Mouse (Mus musculus): ENCODE measurements around the gene Ism2. TPM values are rescaled to one million over a fixed set of nuclear protein-coding genes. Genes with fewer than 3 reads are reported as not detected.
A peak's percentile ranks its signal among the peaks of the same experiment; 100 is the strongest.
"Not testable (repeated sequence)": the region's sequence is repeated elsewhere in the genome, so short reads cannot be mapped to it uniquely, and the experiment has no call there.

Gene Ism2
- total and polyA plus RNA-seq, 2 experiments from 2014 or later: 1.5 to 2.1 TPM

- WGBS: 97% methylated on average over 1 of the region's 1 CpGs
Observed at GRCm38 (mm10) chr12:87281766-87282165, 17.7 kb downstream of the Ism2 start.

GRCm38 (mm10) chr12:87279879-87280278 lies 19.6 kb downstream of the Ism2 start:
- TF ChIP-seq CTCF (IDR thresholded peaks at IDR 0.05; ENCODE audit: low read depth): peak; percentile 42
- no peak overlapping the region for H3K4me2 ChIP-seq (ENCODE audit: low read depth, low read length)
- no peak for ATAC-seq
- no peak overlapping the region for H3K27ac ChIP-seq
- H3K9me3 ChIP-seq (ENCODE audit: low read length): no peaks in the 10 kb centered on the region
- H3K36me3 ChIP-seq (ENCODE audit: insufficient read depth, low read length): peaks cover 5% of the 10 kb centered on the region
- H3K9ac ChIP-seq (replicated peaks; ENCODE audit: low read length): no peak overlapping the region
- WGBS: 45% methylated on average over 14 of the region's 14 CpGs
- no peaks in the 10 kb centered on the region for H3K27me3 ChIP-seq (ENCODE audit: insufficient read depth, low read length)
- no peaks in the 10 kb centered on the region for H3K4me1 ChIP-seq (ENCODE audit: insufficient read depth, low read length)
- DNase-seq (ENCODE audit: low spot score): no peak
- H3K4me3 ChIP-seq (ENCODE audit: low read length): no peak overlapping the region

More at GRCm38 (mm10) chr12:87281766-87282165, 17.7 kb downstream of the Ism2 start:
- no peak overlapping the region for H3K27ac ChIP-seq
- H3K4me3 ChIP-seq (ENCODE audit: low read length): no peak overlapping the region
- TF ChIP-seq CTCF (IDR thresholded peaks at IDR 0.05; ENCODE audit: low read depth): no peak
- ATAC-seq (no peak), DNase-seq (ENCODE audit: low spot score) (no peak)
- no peak overlapping the region for H3K9ac ChIP-seq (replicated peaks; ENCODE audit: low read length)
- no peak overlapping the region for H3K4me2 ChIP-seq (ENCODE audit: low read depth, low read length)
- no peaks in the 10 kb centered on the region for H3K27me3 ChIP-seq (ENCODE audit: insufficient read depth, low read length)
- no peaks in the 10 kb centered on the region for H3K9me3 ChIP-seq (ENCODE audit: low read length)
- no peaks in the 10 kb centered on the region for H3K4me1 ChIP-seq (ENCODE audit: insufficient read depth, low read length)
- no peaks in the 10 kb centered on the region for H3K36me3 ChIP-seq (ENCODE audit: insufficient read depth, low read length)

GRCm38 (mm10) chr12:87279350-87279749 lies 20.2 kb downstream of the Ism2 start:
- no peak for TF ChIP-seq CTCF (IDR thresholded peaks at IDR 0.05; ENCODE audit: low read depth)
- H3K27me3 ChIP-seq (ENCODE audit: insufficient read depth, low read length): no peaks in the 10 kb centered on the region
- peaks cover 10% of the 10 kb centered on the region for H3K36me3 ChIP-seq (ENCODE audit: insufficient read depth, low read length)
- no peak for DNase-seq (ENCODE audit: low spot score)
- no peaks in the 10 kb centered on the region for H3K9me3 ChIP-seq (ENCODE audit: low read length)
- no peak overlapping the region for H3K9ac ChIP-seq (replicated peaks; ENCODE audit: low read length)
- H3K4me3 ChIP-seq (ENCODE audit: low read length): no peak overlapping the region
- WGBS: 69% methylated on average over 3 of the region's 3 CpGs
- no peak overlapping the region for H3K27ac ChIP-seq
- no peak overlapping the region for H3K4me2 ChIP-seq (ENCODE audit: low read depth, low read length)
- H3K4me1 ChIP-seq (ENCODE audit: insufficient read depth, low read length): no peaks in the 10 kb centered on the region
- no peak for ATAC-seq

GRCm38 (mm10) chr12:87278118-87278730 lies 21.3 kb downstream of the Ism2 start:
- no peaks in the 10 kb centered on the region for H3K4me1 ChIP-seq (ENCODE audit: insufficient read depth, low read length)
- ATAC-seq: no peak
- H3K27ac ChIP-seq: no peak overlapping the region
- no peaks in the 10 kb centered on the region for H3K9me3 ChIP-seq (ENCODE audit: low read length)
- 29% methylated on average over 6 of the region's 6 CpGs for WGBS
- no peak overlapping the region for H3K4me3 ChIP-seq (ENCODE audit: low read length)
- no peak for DNase-seq (ENCODE audit: low spot score)
- no peak overlapping the region for H3K4me2 ChIP-seq (ENCODE audit: low read depth, low read length)
- peaks cover 19% of the 10 kb centered on the region for H3K36me3 ChIP-seq (ENCODE audit: insufficient read depth, low read length)
- TF ChIP-seq CTCF (IDR thresholded peaks at IDR 0.05; ENCODE audit: low read depth): no peak
- H3K9ac ChIP-seq (replicated peaks; ENCODE audit: low read length): no peak overlapping the region
- H3K27me3 ChIP-seq (ENCODE audit: insufficient read depth, low read length): no peaks in the 10 kb centered on the region

DNA sequence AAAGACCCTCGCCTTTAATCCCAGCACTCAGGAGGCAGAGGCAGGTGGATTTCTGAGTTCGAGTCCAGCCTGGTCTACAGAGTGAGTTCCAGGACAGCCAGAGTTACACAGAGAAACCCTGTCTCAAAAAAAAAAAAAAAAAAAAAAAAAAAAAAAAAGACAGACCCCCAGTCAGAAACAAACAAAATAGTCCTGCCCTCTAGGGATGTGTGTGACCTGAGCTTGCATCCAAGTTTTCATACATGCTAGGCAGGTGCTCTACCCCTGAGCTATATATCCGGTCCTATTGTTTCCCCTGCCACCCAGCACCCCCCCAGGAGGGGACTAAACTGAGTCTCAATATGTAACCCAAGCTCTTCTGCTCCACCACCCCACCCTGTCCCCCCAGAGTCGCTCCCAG lies 22.3 kb downstream of the Ism2 start:
- not testable (repeated sequence) for H3K9me3 ChIP-seq (ENCODE audit: low read length); H3K4me2 ChIP-seq (ENCODE audit: low read depth, low read length); H3K27me3 ChIP-seq (ENCODE audit: insufficient read depth, low read length); H3K4me1 ChIP-seq (ENCODE audit: insufficient read depth, low read length); ATAC-seq; H3K27ac ChIP-seq; H3K4me3 ChIP-seq (ENCODE audit: low read length); DNase-seq (ENCODE audit: low spot score); H3K9ac ChIP-seq (replicated peaks; ENCODE audit: low read length)
- WGBS: 86% methylated on average over 4 of the region's 4 CpGs
- H3K36me3 ChIP-seq (ENCODE audit: insufficient read depth, low read length): peaks cover 29% of the 10 kb centered on the region

- 85% methylated on average over 9 of the region's 9 CpGs for WGBS
- Histone ChIP-seq H3K27ac (no peak overlapping the region), H3K36me3 (ENCODE audit: insufficient read depth, low read length) (peaks cover 50% of the 10 kb centered on the region), H3K4me2 (ENCODE audit: low read depth, low read length) (no peak overlapping the region), H3K9ac (replicated peaks; ENCODE audit: low read length) (no peak overlapping the region), H3K9me3 (ENCODE audit: low read length) (no peaks in the 10 kb centered on the region), H3K27me3 (ENCODE audit: insufficient read depth, low read length) (no peaks in the 10 kb centered on the region), H3K4me1 (ENCODE audit: insufficient read depth, low read length) (no peaks in the 10 kb centered on the region), H3K4me3 (ENCODE audit: low read length) (no peak overlapping the region)
- ATAC-seq: no peak
- DNase-seq (ENCODE audit: low spot score): no peak
- TF ChIP-seq CTCF (IDR thresholded peaks at IDR 0.05; ENCODE audit: low read depth): no peak
Observed at GRCm38 (mm10) chr12:87274853-87275831, 24.4 kb downstream of the Ism2 start.

Data from hindbrain, postnatal 0 days (tissue).